Mouse (Mus musculus) T-cell, adult 2 months (primary cell): ENCODE results near the gene Zfand6.
A peak's percentile ranks its signal among the peaks of the same experiment; 100 is the strongest.

ENCODE experiments used
- DNase-seq: peaks from one replicate; pipeline ENCODE4 v3.0.0; 2022; ENCODE audit warnings: low spot score

The Zfand6 gene

GRCm38 (mm10) chr7:84594087-84594916 is 95.5 kb downstream of the Zfand6 start:
- peak; percentile 60 for DNase-seq

- DNase-seq: no peak
Measured at GRCm38 (mm10) chr7:84591347-84591746, 98.4 kb downstream of the Zfand6 start.

- no peak for DNase-seq
Measured at GRCm38 (mm10) chr7:84590622-84591021, 99.1 kb downstream of the Zfand6 start.

GRCm38 (mm10) chr7:84587101-84587783 is 102.5 kb downstream of the Zfand6 start:
- DNase-seq: no peak

- no peak for DNase-seq
Measured at GRCm38 (mm10) chr7:84586360-84587100, 103.2 kb downstream of the Zfand6 start.

GRCm38 (mm10) chr7:84585086-84585485 is 104.7 kb downstream of the Zfand6 start:
- no peak for DNase-seq

- no peak for DNase-seq
Measured at GRCm38 (mm10) chr7:84579769-84580168, 110.0 kb downstream of the Zfand6 start.

- no peak for DNase-seq
Measured at GRCm38 (mm10) chr7:84578841-84579240, 110.9 kb downstream of the Zfand6 start.

- no peak for DNase-seq
Measured at GRCm38 (mm10) chr7:84577034-84577433, 112.7 kb downstream of the Zfand6 start.

- DNase-seq: no peak
Measured at GRCm38 (mm10) chr7:84566200-84566599, 123.6 kb downstream of the Zfand6 start.

GRCm38 (mm10) chr7:84564236-84564635 is 125.5 kb downstream of the Zfand6 start:
- no peak for DNase-seq
